Mouse (Mus musculus) heart, adult 18-20 months (tissue): ENCODE results near the gene Islr. TPM values are rescaled to one million over a fixed set of nuclear protein-coding genes. Genes with fewer than 3 reads are reported as not detected.

ENCODE experiments used
- DNase-seq, 2 experiments: peaks; one replicate each; pipeline ENCODE4 v3.0.0; 2021 to 2022; ENCODE audit warnings: mixed read lengths in 1 of 2
- total RNA-seq, 2 experiments: library from RNA; stranded (reverse); gene quantifications; 2 replicates each; pipeline ENCODE4 v1.2.3; 2021

The Islr gene
- total RNA-seq, 2 experiments from 2014 or later, result 19.2 to 19.8 TPM

GRCm38 (mm10) chr9:58197781-58198701 lies 6.1 kb downstream of the Islr start:
- peak; percentile 44 to 71 for DNase-seq

DNA sequence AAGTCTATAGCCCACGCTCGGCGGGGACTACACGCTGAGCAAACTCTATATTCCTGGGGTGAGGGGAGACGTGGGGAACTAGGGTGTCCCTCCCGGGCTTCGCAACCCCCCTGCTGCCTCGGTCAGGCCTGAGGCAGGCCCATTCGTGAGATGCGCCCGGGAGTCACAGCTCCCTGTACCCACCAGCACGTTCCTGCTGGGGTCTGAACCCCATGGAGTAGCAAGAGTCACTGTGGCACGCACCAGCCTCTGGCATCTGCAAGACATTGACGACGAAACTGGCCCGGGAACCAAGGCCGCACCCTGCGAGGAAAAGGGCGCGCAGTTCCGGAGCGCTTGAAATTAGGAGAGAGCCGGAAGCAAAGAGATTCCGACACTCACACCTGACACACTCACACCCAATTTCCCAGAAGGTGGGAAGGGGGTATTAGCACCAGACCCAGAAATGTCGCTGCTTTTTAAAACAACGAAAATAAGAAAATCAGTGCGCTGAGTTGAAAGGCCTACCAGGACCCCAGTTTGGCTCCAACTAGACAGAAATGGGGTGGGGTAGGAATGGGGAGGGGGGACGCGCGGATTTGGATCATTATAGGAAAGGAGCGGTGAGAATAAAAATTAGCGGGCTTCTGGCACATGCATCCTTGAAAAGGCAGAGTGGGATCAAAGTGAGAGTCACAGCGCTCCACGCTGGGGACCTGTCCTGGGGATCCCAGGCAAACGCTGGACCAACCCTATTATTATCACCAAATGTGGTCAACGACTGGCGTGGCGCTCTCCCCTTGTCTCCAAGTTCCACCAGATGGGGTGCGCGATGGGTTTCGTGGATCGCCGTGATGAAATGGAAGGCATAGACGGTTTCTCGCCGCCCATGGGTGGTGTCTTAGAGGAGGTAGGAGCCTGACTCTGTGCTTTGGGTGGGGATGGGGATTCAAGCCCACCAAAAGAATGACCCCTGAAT lies 7.2 kb downstream of the Islr start:
- no peak for DNase-seq

- DNase-seq, result no peak
These were observed 8.0 kb downstream of the Islr start for GRCm38 (mm10) chr9:58196141-58196540.

GRCm38 (mm10) chr9:58195671-58196070 lies 8.4 kb downstream of the Islr start:
- no peak for DNase-seq

- no peak for DNase-seq
These were observed 9.9 kb downstream of the Islr start for GRCm38 (mm10) chr9:58194222-58194621.

DNA sequence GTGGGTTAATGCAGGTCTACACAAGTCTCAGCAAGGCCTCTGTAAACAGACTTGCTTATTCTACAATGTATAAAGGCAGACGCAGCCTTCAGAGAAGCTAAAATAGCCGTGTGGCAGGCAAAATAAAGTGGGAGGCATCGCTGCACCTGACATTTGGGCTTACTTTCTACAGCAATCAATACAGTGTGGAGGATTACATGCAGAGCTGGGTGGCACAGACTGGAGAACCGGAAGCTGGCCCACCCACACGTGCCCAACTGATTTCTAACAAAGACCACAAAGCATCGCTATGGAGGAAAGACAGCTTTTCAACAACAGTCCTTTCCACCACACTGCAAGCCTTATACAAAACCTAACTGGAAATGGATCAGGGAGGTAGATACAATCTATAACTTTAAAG lies 19.6 kb downstream of the Islr start:
- no peak for DNase-seq

GRCm38 (mm10) chr9:58179390-58179789 lies 24.7 kb downstream of the Islr start:
- no peak for DNase-seq

DNA sequence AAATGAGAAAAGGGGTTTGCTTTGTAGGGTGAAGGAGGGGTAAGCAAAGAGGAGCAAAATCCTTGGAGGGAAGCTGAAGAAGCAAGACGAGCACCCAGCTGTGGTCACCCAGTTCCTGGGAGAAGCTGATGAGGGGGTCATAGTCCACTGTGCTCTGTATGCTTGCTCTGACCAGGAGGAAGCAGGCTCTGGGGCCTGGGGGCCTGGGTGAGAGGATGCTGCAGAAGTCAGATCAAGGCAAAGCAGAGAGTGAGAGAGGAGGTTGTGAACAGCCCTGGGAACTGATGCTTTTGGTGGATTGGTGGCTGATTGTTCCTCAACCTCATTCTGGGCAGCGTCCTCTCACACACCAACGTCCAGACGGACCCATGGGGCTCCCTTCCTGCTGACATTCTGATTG lies 26.9 kb downstream of the Islr start:
- no peak for DNase-seq

GRCm38 (mm10) chr9:58175745-58176487 lies 28.2 kb downstream of the Islr start:
- DNase-seq, result no peak

GRCm38 (mm10) chr9:58174818-58175251 lies 29.3 kb downstream of the Islr start:
- no peak for DNase-seq

- no peak for DNase-seq
These were observed 31.2 kb downstream of the Islr start for GRCm38 (mm10) chr9:58172863-58173262.

DNA sequence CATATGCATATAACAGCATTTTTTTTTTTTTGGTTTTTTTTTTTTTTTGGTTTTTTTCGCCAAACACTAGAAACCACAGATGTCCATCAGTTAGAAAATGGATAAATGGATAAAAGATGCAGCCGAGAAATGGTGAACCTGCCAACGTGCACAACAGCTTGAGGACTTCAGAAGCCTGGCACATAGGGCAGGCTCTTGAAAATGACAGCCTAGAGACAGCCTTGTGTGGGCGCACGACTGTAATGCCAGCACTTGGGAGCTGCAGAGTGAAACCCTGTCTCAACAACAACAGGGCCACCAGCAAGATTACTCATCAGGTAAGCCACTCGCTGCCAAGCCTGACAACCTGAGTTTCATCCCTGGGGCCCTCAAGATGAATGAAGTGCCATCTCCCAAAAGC lies 34.7 kb downstream of the Islr start:
- DNase-seq, result no peak

DNA sequence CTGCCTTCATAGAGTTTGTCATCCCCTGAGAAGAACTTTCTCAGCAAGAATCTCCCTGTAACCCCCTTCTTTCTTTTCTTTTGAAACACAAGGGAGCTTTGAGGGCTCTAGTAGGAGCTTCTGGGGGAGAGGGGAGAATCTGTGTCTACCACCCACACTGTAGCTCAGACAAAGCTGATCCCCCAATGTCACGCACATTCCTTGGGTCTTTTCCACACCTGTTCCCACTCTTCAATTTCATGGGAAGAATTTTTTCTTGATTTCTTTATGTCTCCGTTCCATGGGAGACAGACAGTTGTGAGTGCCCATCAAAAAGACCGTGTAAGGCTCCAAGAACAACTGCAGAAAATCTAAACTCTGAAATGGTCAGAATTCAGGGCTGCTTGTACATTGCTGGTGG lies 35.2 kb downstream of the Islr start:
- no peak for DNase-seq

DNA sequence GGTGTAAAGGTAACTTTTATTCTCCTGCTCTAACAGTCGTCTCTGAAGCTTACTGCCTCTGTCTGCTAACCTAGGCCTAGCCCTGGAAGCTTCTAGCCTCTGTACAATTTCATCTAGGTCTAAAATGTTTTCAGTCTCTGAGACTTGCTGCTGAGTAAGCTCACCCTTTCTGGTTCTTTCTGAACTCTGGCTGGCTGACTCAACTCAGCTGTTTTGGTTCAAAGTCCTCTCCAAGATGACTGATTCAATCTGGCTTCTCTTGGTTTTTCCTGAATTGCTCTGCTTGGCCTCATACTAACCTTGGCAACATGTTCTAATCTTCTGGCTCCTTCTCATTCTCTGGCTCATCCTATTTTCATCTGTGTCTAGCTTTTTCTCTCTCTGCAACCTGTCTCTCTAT lies 38.3 kb downstream of the Islr start:
- no peak for DNase-seq

DNA sequence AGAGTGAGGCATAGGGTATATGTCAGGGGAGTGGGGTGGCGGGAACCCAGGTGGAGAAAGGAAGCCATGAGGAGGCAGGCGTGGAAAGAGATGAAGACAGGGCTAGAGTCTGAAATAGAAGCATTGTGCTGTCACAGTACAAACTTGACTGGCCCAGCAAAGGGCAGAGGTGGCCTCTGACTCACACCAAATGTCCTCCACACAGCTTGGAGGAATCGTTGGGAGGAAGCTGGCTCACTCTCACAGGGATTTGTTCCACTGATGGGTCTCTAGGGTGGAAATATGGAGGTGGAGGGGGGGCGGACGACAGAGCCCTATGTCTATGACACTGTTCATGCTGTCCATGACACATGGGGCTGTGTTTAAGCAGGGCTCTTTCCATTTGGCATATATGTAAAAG lies 41.0 kb downstream of the Islr start:
- DNase-seq, result no peak

DNA sequence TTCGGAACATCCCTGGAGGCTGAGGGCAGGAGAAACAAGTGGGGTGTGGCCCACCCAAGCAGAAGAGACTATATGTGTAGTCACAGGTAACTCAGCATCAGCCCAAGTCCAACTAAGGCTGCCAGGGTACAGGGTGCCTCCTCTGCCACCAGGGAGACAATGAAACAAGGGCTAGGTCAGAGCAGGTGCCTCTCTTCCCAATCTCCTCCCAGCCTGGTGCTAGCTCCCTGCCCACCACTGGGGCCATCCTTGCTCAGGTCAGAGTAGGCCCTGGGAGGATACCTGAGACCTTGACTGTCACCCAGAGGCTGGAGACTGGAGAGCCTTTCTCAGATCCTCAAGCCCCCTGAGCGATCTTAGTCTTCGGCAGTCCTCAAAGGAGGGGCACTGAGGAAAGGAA lies 41.9 kb downstream of the Islr start:
- no peak for DNase-seq

- DNase-seq, result no peak
These were observed 43.8 kb downstream of the Islr start for GRCm38 (mm10) chr9:58160315-58160714.

DNA sequence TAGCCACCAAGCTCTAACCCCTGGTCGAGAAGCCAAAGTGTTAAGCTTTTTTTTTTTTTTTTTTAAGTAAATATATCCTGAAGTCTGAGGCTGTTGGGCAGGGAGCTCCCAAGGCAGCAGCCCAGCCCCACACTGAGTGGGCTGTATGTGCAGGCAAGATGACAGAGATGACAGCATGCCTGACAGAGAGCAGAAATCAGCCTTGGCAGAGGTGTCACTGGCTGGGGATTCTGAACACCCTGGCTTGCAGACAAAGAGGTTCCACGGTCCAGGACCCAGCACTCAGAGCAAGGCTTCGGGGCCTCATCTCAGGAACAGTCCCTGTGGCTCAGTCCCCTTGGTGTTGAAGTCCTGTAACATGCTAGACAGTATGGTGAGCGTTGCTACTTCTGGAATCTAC lies 44.3 kb downstream of the Islr start:
- peak; percentile 45 to 66 for DNase-seq

- peak; percentile 76 to 82 for DNase-seq
These were observed 45.4 kb downstream of the Islr start for GRCm38 (mm10) chr9:58158541-58159311.

DNA sequence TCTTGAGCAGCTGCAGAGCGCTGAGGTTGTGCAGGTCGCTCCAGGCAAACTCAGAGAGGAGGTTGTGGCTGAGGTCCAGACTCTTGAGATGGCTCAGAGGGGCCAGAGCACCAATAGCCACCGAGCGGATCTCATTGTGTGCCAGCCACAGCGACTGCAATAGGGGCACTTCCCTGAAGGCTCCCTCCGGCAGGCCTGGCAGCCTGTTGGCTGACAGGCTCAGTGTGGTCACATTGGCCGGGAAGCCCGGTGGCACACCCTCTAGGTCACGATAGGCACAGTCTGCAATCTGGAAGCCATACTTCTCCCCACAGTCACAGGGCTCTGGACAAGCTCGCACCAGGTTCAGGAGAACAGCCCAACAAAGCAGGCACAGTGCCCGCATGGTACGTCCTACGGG lies 46.3 kb downstream of the Islr start:
- peak in 1 of 2 experiments; percentile 32 for DNase-seq

- no peak for DNase-seq
These were observed 47.1 kb downstream of the Islr start for GRCm38 (mm10) chr9:58156819-58157560.
